Mouse (Mus musculus): ENCODE measurements around the gene Phtf1.

Gene Phtf1

GRCm38 (mm10) chr3:104026938-104027337 lies 59.0 kb downstream of the Phtf1 start:
- no peak for DNase-seq

- DNase-seq = no peak
These were observed 64.2 kb downstream of the Phtf1 start for GRCm38 (mm10) chr3:104032086-104032485.

GRCm38 (mm10) chr3:104032747-104033146 lies 64.8 kb downstream of the Phtf1 start:
- DNase-seq = no peak

GRCm38 (mm10) chr3:104059001-104059622 lies 91.2 kb downstream of the Phtf1 start:
- DNase-seq = peak; percentile 16

GRCm38 (mm10) chr3:104069395-104069794 lies 101.5 kb downstream of the Phtf1 start:
- DNase-seq = no peak
